ENCODE assay signal across 13 mouse cellular contexts in genomic region chr5:32989959-32990640, GRCm38 (mm10). TPM values are rescaled to one million over a fixed set of nuclear protein-coding genes. Genes with fewer than 3 reads are reported as not detected.
DNase-seq lines count a peak whose midpoint lies in the region; ATAC-seq lines count a peak whose summit lies in the region.
"Had no signal": no experiment of that assay in that cellular context is flagged by ENCODE, and none has a peak within 500 bp of the region (broad histone marks: within the 10 kb centered on the region; RNA-seq: fewer than 3 reads in every experiment).

No protein-coding gene starts in this region.

- no peaks in the 10 kb centered on the region for H3K27me3 ChIP-seq in forebrain, embryonic 15.5 days
- no peaks in the 10 kb centered on the region for H3K27me3 ChIP-seq in forebrain, embryonic 14.5 days (replicated peaks; ENCODE audit: control insufficient read depth, insufficient read depth, low read length)
- H3K27me3 ChIP-seq in heart, embryonic 14.5 days (ENCODE audit: control insufficient read depth, insufficient read depth, low read length) = no peaks in the 10 kb centered on the region
- H3K27me3 ChIP-seq: limb, embryonic 15.5 days; lung, embryonic 15.5 days had no signal

- H3K4me2 ChIP-seq in forebrain, embryonic 15.5 days (replicated peaks) = no peak overlapping the region
- no peak overlapping the region for H3K4me2 ChIP-seq in forebrain, embryonic 14.5 days (ENCODE audit: low read length)
- H3K4me2 ChIP-seq in heart, embryonic 14.5 days (ENCODE audit: low read length) = peak overlapping the region; percentile 63
- H3K4me2 ChIP-seq: limb, embryonic 15.5 days; lung, embryonic 15.5 days had no signal

- no peaks in the 10 kb centered on the region for H3K9me3 ChIP-seq in forebrain, embryonic 15.5 days
- H3K9me3 ChIP-seq in forebrain, embryonic 14.5 days (replicated peaks; ENCODE audit: control insufficient read depth, low read length) = no peaks in the 10 kb centered on the region
- no peaks in the 10 kb centered on the region for H3K9me3 ChIP-seq in heart, embryonic 14.5 days (ENCODE audit: control insufficient read depth, low read length)
- H3K9me3 ChIP-seq: limb, embryonic 15.5 days; lung, embryonic 15.5 days had no signal

- H3K9ac ChIP-seq in forebrain, embryonic 15.5 days (replicated peaks) = no peak overlapping the region
- no peak overlapping the region for H3K9ac ChIP-seq in forebrain, embryonic 14.5 days (ENCODE audit: low read length)
- peak overlapping the region; percentile 70 for H3K9ac ChIP-seq in heart, embryonic 14.5 days (ENCODE audit: low read length)
- H3K9ac ChIP-seq: limb, embryonic 15.5 days; lung, embryonic 15.5 days had no signal

- H3K36me3 ChIP-seq in forebrain, embryonic 15.5 days = peaks cover 14% of the 10 kb centered on the region
- H3K36me3 ChIP-seq in forebrain, embryonic 14.5 days (ENCODE audit: control insufficient read depth, insufficient read depth, low read length) = peaks cover 35% of the 10 kb centered on the region
- H3K36me3 ChIP-seq in heart, embryonic 14.5 days (ENCODE audit: control insufficient read depth, insufficient read depth, low read length) = peaks cover 18% of the 10 kb centered on the region

- H3K4me1 ChIP-seq in forebrain, embryonic 15.5 days = no peaks in the 10 kb centered on the region
- no peaks in the 10 kb centered on the region for H3K4me1 ChIP-seq in forebrain, embryonic 14.5 days (ENCODE audit: control insufficient read depth, insufficient read depth, low read length)
- H3K4me1 ChIP-seq in heart, embryonic 14.5 days (ENCODE audit: control insufficient read depth in 2 of 2, insufficient read depth in 2 of 2, low read length in 2 of 2) = peaks cover 22 to 38% of the 10 kb centered on the region in 2 experiments
- H3K4me1 ChIP-seq: limb, embryonic 15.5 days had no signal

- intact Hi-C loops in heart, postnatal 25 days (cut with DNase I) = loop anchor here (2.0 kb wide), 1 partner anchor 45 kb away; no protein-coding TSS in a partner anchor

- 71% methylated on average over 13 of the region's 13 CpGs for WGBS in forebrain, embryonic 15.5 days
- 74% methylated on average over 13 of the region's 13 CpGs for WGBS in forebrain, embryonic 14.5 days
- 21% methylated on average over 13 of the region's 13 CpGs for WGBS in heart, embryonic 14.5 days

- H3K4me3 ChIP-seq in forebrain, embryonic 15.5 days = no peak overlapping the region
- H3K4me3 ChIP-seq in forebrain, embryonic 14.5 days (ENCODE audit: low read depth, low read length) = no peak overlapping the region
- H3K4me3 ChIP-seq in heart, embryonic 14.5 days (ENCODE audit: control insufficient read depth in 1 of 2, insufficient read depth in 1 of 2, low read depth in 1 of 2, low read length in 2 of 2) = peak overlapping the region; percentile 0 to 21; a peak in 3 of 4 replicates
- H3K4me3 ChIP-seq: limb, embryonic 15.5 days; lung, embryonic 15.5 days had no signal

- DNase-seq in forebrain, embryonic 14.5 days (ENCODE audit: low spot score) = no peak
- no peak for DNase-seq in heart, postnatal 25 days (ENCODE audit: low spot score)
- DNase-seq in right cerebral cortex, adult 18-20 months = peak; percentile 88
- DNase-seq in right cerebral cortex, postnatal 14 days = no peak
- peak; percentile 63 to 80 for DNase-seq in right cerebral cortex, postnatal 36 days (ENCODE audit: low spot score in 2 of 2)
- DNase-seq in embryo, embryonic 9.5 days (ENCODE audit: extremely low spot score) = no peak
- DNase-seq: adrenal gland, postnatal 14 days; gastrocnemius, adult 2 months; kidney, adult 2 months had no signal

- 0 out of 2 replicates have a peak overlapping the region, but pooled peaks have one; percentile 28 for H3K27ac ChIP-seq in forebrain, embryonic 15.5 days (replicated peaks)
- no peak overlapping the region for H3K27ac ChIP-seq in forebrain, embryonic 14.5 days (ENCODE audit: low read depth, low read length)
- peak overlapping the region; percentile 84 to 95 for H3K27ac ChIP-seq in heart, embryonic 14.5 days (replicated peaks in 1 of 2; ENCODE audit: control insufficient read depth in 1 of 2, insufficient read depth in 1 of 2, low read depth in 2 of 2, low read length in 2 of 2)
- H3K27ac ChIP-seq: gastrocnemius, adult 2 months; limb, embryonic 15.5 days; lung, embryonic 15.5 days had no signal

- no peak for ATAC-seq in forebrain, embryonic 15.5 days (replicated peaks)
- ATAC-seq in forebrain, embryonic 14.5 days = no peak
- peak; percentile 66 for ATAC-seq in heart, embryonic 14.5 days (ENCODE audit: insufficient number of reproducible peaks, insufficient read depth, low FRiP score, low read depth)

RNA-seq across cellular contexts. Expression of gene Ywhah, which starts 28.5 kb away (rescaled TPM):
- polyA plus RNA-seq in forebrain, embryonic 15.5 days (2015; fragmentation: Nextera tagmentation; extraction: Ambion mirVana) = 569 and 595 TPM in 2 replicates
- polyA plus RNA-seq in forebrain, embryonic 14.5 days (2014; fragmentation: Nextera tagmentation; extraction: Ambion mirVana) = 521 and 612 TPM in 2 replicates
- polyA plus RNA-seq in heart, embryonic 14.5 days (2014; fragmentation: Nextera tagmentation; extraction: Ambion mirVana) = 438 and 448 TPM in 2 replicates
- total RNA-seq in heart, postnatal 25 days (2021) = 100 to 1,000 TPM in 1 of 2 experiments, 10 to 100 TPM in 1; 93.4 to 103 TPM

Comparison
In these comparisons a context has a peak if more than half of its experiments do, and no peak if none do; other contexts are left out.
1. DNase-seq: peak in right cerebral cortex, adult 18-20 months (single experiment) and right cerebral cortex, postnatal 36 days (2 of 2); none in forebrain, embryonic 14.5 days (single experiment), heart, postnatal 25 days (single experiment), right cerebral cortex, postnatal 14 days (single experiment) and embryo, embryonic 9.5 days (single experiment).
2. H3K4me3 ChIP-seq: peak in heart, embryonic 14.5 days (2 of 2); none in forebrain, embryonic 15.5 days (single experiment) and forebrain, embryonic 14.5 days (single experiment).